Mouse (Mus musculus): ENCODE data around the gene Fbxo6. TPM values are rescaled to one million over a fixed set of nuclear protein-coding genes. Genes with fewer than 3 reads are reported as not detected.

Fbxo6 gene
- polyA plus RNA-seq, 1 experiment from 2014 or later, result 16.0 TPM

DNA sequence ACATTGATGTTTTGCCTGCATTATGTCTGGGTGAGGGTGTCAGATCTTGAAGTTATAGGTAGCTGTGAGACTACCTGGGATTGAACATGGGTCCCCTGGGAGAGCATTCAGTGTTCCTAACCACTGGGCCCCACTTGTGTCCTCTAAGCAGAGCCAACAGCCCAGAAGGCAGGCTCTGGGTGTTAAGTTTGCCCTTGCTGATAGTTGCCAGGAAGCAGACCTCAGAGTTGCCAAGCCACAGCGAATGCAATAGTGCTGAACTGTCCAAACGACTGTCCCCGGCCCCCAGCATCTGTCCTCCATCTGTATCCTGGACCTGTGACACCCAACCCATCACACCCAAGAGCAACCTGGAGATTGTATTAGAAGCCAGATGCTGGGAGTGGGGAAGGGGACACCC is 53.3 kb downstream of the Fbxo6 start:
- no peak for ATAC-seq (ENCODE audit: low FRiP score)
- peaks cover 22% of the 10 kb centered on the region for H3K36me3 ChIP-seq
- H3K4me1 ChIP-seq (replicated peaks), result peaks cover 25% of the 10 kb centered on the region
- H3K4me3 ChIP-seq, result no peak overlapping the region
- no peak overlapping the region for H3K4me2 ChIP-seq
- no peak overlapping the region for H3K27ac ChIP-seq
- no peaks in the 10 kb centered on the region for H3K27me3 ChIP-seq
- WGBS, result 90% methylated on average over 3 of the region's 3 CpGs
- H3K9me3 ChIP-seq, result no peaks in the 10 kb centered on the region
- no peak overlapping the region for H3K9ac ChIP-seq

GRCm38 (mm10) chr4:148097936-148098335 is 54.0 kb downstream of the Fbxo6 start:
- peaks cover 19% of the 10 kb centered on the region for H3K36me3 ChIP-seq
- peaks cover 25% of the 10 kb centered on the region for H3K4me1 ChIP-seq (replicated peaks)
- H3K9me3 ChIP-seq, result no peaks in the 10 kb centered on the region
- no peaks in the 10 kb centered on the region for H3K27me3 ChIP-seq
- H3K4me2 ChIP-seq, result no peak overlapping the region
- peak overlapping the region; percentile 52 for H3K27ac ChIP-seq
- ATAC-seq (ENCODE audit: low FRiP score), result no peak
- no peak overlapping the region for H3K9ac ChIP-seq
- no peak overlapping the region for H3K4me3 ChIP-seq
- WGBS, result 81% methylated on average over 2 of the region's 2 CpGs

Small RNA genes within 50 kb of the gene (microRNA-seq; reads per million reads assigned to microRNA genes)
- gene Mir7022, result not detected

Other genes starting within 250 kb of the Fbxo6 start
- 82.6 and 86.9 TPM in 2 replicates for gene Mfn2, start 247.4 kb downstream of the Fbxo6 start, polyA plus RNA-seq (2015; fragmentation: Nextera tagmentation; extraction: Ambion mirVana)
- 26.6 and 28.1 TPM in 2 replicates for gene Plod1, start 215.4 kb downstream of the Fbxo6 start, polyA plus RNA-seq (2015; fragmentation: Nextera tagmentation; extraction: Ambion mirVana)
- gene 2510039O18Rik, start 211.2 kb downstream of the Fbxo6 start, polyA plus RNA-seq (2015; fragmentation: Nextera tagmentation; extraction: Ambion mirVana), result 12.6 and 13.0 TPM in 2 replicates
- 0.30 TPM in 1 of 2 replicates, not detected in the other for gene Nppb, start 166.4 kb downstream of the Fbxo6 start, polyA plus RNA-seq (2015; fragmentation: Nextera tagmentation; extraction: Ambion mirVana)
- 3.9 and 5.2 TPM in 2 replicates for gene Nppa, start 151.4 kb downstream of the Fbxo6 start, polyA plus RNA-seq (2015; fragmentation: Nextera tagmentation; extraction: Ambion mirVana)
- 30.7 and 32.8 TPM in 2 replicates for gene Clcn6, start 113.3 kb downstream of the Fbxo6 start, polyA plus RNA-seq (2015; fragmentation: Nextera tagmentation; extraction: Ambion mirVana)
- 22.1 and 22.3 TPM in 2 replicates for gene Mthfr, start 113.1 kb downstream of the Fbxo6 start, polyA plus RNA-seq (2015; fragmentation: Nextera tagmentation; extraction: Ambion mirVana)
- 7.6 and 8.4 TPM in 2 replicates for gene Agtrap, start 64.1 kb downstream of the Fbxo6 start, polyA plus RNA-seq (2015; fragmentation: Nextera tagmentation; extraction: Ambion mirVana)
- 118 and 127 TPM in 2 replicates for gene Mad2l2, start 21.8 kb downstream of the Fbxo6 start, polyA plus RNA-seq (2015; fragmentation: Nextera tagmentation; extraction: Ambion mirVana)
- gene Draxin, start 21.4 kb downstream of the Fbxo6 start, polyA plus RNA-seq (2015; fragmentation: Nextera tagmentation; extraction: Ambion mirVana), result 17.2 and 20.9 TPM in 2 replicates
- 91.2 and 98.2 TPM in 2 replicates for gene Fbxo44, start 8.3 kb upstream of the Fbxo6 start, polyA plus RNA-seq (2015; fragmentation: Nextera tagmentation; extraction: Ambion mirVana)
- gene Fbxo2, start 8.5 kb upstream of the Fbxo6 start, polyA plus RNA-seq (2015; fragmentation: Nextera tagmentation; extraction: Ambion mirVana), result 5.3 and 7.1 TPM in 2 replicates
- gene Disp3, start 135.8 kb upstream of the Fbxo6 start, polyA plus RNA-seq (2015; fragmentation: Nextera tagmentation; extraction: Ambion mirVana), result 14.8 and 15.4 TPM in 2 replicates